Mouse (Mus musculus) liver, postnatal 0 days (tissue): ENCODE measurements around the gene Eif2b3. TPM values are rescaled to one million over a fixed set of nuclear protein-coding genes. Genes with fewer than 3 reads are reported as not detected.

Source experiments
- ATAC-seq: fragments of 200-750 bp; cut with Nextera tagmentation; 2 replicates; pipeline ENCODE4 v1.8.0; 2017; ENCODE audit warnings: mild to moderate bottlenecking, moderate library complexity
- DNase-seq: peaks from one replicate; pipeline ENCODE4 v3.0.0-alpha.2; 2016
- H3K27ac ChIP-seq: fragments of 300-500 bp; sonication (generic); 2 replicates; pipeline ENCODE4 v1.5.1; 2014; ENCODE audit warnings: antibody characterized with exemption, moderate library complexity, mild to moderate bottlenecking, low read depth
- H3K27me3 ChIP-seq: fragments of 300-500 bp; sonication (generic); 2 replicates; pipeline ENCODE4 v1.6.1; 2014; ENCODE audit warnings: low read length, control low read depth, mixed read lengths; ENCODE audit not compliant: insufficient read depth
- H3K36me3 ChIP-seq: fragments of 300-500 bp; sonication (generic); replicated peaks from 2 replicates; pipeline ENCODE4 v1.6.1; 2014; ENCODE audit warnings: mild to moderate bottlenecking, control low read depth, low read length, moderate library complexity, mixed read lengths; ENCODE audit not compliant: insufficient read depth
- H3K4me1 ChIP-seq: fragments of 300-500 bp; sonication (generic); 2 replicates; pipeline ENCODE4 v1.6.1; 2014; ENCODE audit warnings: antibody characterized with exemption, mild to moderate bottlenecking, control low read depth; ENCODE audit not compliant: insufficient read depth
- H3K4me2 ChIP-seq: fragments of 300-500 bp; sonication (generic); 2 replicates; pipeline ENCODE4 v1.6.1; 2014; ENCODE audit warnings: low read depth, mild to moderate bottlenecking, low read length, moderate library complexity, mixed read lengths
- H3K4me3 ChIP-seq: fragments of 300-500 bp; sonication (generic); 2 replicates; pipeline ENCODE4 v1.5.1; 2014; ENCODE audit warnings: low read depth, low read length
- H3K9ac ChIP-seq: fragments of 300-500 bp; sonication (generic); replicated peaks from 2 replicates; pipeline ENCODE4 v1.6.1; 2014; ENCODE audit warnings: mild to moderate bottlenecking, moderate library complexity
- H3K9me3 ChIP-seq: fragments of 300-500 bp; sonication (generic); 2 replicates; pipeline ENCODE4 v1.6.1; 2016; ENCODE audit warnings: mild to moderate bottlenecking, control low read depth, low read length, mixed read lengths
- CTCF ChIP-seq: sonication (generic); IDR thresholded peaks from 2 replicates; pipeline ENCODE4 v1.5.1; 2016; ENCODE audit warnings: antibody characterized with exemption, low read depth
- EP300 ChIP-seq: IDR thresholded peaks from 2 replicates; pipeline ENCODE4 v1.6.1; 2016; ENCODE audit warnings: antibody characterized with exemption, low read depth, mild to moderate bottlenecking
- WGBS: fragments of 180-500 bp; shearing (Covaris S2); extraction: QIAGEN DNeasy Blood & Tissue Kit; methylation state at CpG from one replicate; pipeline ENCODE4 v1.1.7; 2014; ENCODE audit not compliant: insufficient replicate concordance; 5-methylcytosine and 5-hydroxymethylcytosine counted together
- polyA plus RNA-seq: library from polyadenylated mRNA; unstranded; fragments of >200 nt; fragmentation: Nextera tagmentation; extraction: Ambion mirVana; gene quantifications from 2 replicates; pipeline ENCODE4 v1.2.1, GENCODE M21; 2015

The Eif2b3 gene
- polyA plus RNA-seq, result 18.4 and 18.5 TPM in 2 replicates

DNA sequence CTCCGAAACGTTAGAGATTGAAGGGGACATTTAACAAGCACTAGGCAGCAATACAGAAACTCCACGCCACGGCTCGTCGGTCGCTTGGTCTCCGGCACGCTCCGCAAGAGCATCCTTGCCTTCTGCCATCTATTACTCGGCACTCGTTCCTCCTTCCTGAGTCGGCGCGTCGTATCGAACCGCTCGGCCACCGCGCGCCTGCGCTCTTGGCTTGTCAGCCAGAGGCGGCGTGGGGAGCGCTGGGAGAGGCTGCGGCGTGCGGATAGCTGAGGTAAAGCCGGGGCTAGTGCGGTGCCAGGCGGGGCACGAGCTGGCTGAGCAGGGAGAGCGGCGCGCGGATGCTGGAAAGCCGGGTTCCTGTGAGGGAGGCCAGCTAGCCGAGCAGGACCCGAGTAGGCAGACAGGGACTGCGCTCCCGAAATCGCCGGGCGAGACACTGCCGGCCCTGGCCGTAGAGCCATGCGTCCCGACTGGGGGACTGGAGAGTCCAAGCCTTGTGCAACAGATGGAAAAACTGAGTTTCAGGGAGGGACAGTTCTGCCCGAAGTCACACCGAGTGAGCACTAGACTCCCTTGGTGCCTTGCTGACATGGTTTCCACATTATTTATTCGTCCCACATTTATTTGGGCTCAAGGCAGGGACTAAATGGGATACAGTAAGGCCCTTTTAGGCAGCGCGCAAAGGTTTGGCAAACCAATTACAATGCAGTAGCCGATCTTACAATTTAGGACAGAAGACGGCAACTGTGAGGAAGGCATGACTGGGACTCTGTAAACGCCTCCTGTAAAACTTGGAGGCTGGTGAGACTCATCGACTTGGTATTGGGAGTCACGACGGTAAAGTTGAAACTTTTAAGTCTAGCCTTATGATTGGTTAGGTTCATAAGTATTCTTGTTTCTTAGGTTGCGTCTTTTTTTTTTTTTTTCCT, at the start of gene Eif2b3:
TSS of gene Eif2b3 (plus strand) at position 197 of the 929 bp plus-strand sequence.
- TF ChIP-seq EP300 (no peak), CTCF (peak; percentile 29)
- Histone ChIP-seq H3K27ac (peak within 1 kb of the TSS; percentile 60), H3K9me3 (no peaks in the 10 kb centered on the region), H3K4me2 (peak within 1 kb of the TSS; percentile 75), H3K9ac (peak within 1 kb of the TSS; percentile 81), H3K36me3 (no peaks in the 10 kb centered on the region; the same call in 1 of the 2 replicates), H3K27me3 (no peaks in the 10 kb centered on the region), H3K4me3 (peak within 1 kb of the TSS; percentile 74), H3K4me1 (peaks cover 5% of the 10 kb centered on the region; the same call in 1 of the 2 replicates)
- DNase-seq, result peak; percentile 93
- WGBS, result under 1% methylated on average over 60 of the region's 61 CpGs
- peak; percentile 100 for ATAC-seq

DNA sequence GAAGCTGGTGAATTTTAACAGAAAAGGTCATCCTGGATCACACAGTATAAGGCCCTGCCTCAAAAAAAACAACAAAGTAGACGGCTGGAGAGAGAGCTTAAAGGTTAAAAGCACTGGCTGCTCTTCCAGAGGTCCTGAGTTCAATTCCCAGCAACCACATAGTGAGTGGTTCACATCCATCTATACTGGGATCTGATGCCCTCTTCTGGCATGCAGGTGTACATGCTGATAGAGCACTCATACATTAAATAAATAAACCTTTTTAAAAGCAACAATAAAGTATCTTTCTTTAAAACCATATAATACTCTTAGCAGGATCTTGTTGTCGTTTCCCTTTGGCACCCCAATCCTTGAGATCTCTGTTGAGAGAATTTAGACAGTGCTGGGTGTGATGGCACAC, 42.7 kb upstream of the Eif2b3 start:
- no peak overlapping the region for H3K9ac ChIP-seq
- no peak overlapping the region for H3K4me3 ChIP-seq
- H3K27me3 ChIP-seq, result no peaks in the 10 kb centered on the region
- no peak for ATAC-seq
- no peaks in the 10 kb centered on the region for H3K9me3 ChIP-seq
- H3K4me2 ChIP-seq, result no peak overlapping the region
- no peaks in the 10 kb centered on the region for H3K4me1 ChIP-seq
- H3K36me3 ChIP-seq, result no peaks in the 10 kb centered on the region
- no peak overlapping the region for H3K27ac ChIP-seq
- peak; percentile 28; the same call in 1 of the 2 replicates for TF ChIP-seq CTCF
- no peak for TF ChIP-seq EP300
- 50% methylated on average over 2 of the region's 2 CpGs for WGBS
- no peak for DNase-seq

DNA sequence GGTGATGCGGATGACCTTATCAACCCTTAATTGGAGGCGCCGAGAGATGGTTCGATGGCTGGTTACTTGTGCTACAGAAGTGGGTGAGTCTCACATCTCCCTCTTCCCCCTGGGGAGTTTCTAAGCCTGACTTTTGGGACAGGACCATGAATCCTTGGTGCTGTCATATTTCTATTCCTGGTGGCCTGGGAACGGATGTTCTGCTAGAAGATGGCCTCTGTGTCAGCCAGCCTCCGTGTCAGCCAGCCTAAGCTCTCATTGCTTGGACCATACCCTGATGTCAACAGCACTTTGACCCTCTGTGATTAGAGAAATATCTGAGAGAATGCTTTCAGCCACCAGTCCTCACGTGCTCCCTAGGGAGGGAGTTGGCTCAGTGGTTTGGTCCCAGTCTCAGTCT, 33.5 kb upstream of the Eif2b3 start:
- no peaks in the 10 kb centered on the region for H3K27me3 ChIP-seq
- no peak overlapping the region for H3K27ac ChIP-seq
- no peak overlapping the region for H3K9ac ChIP-seq
- no peak overlapping the region for H3K4me2 ChIP-seq
- DNase-seq, result no peak
- ATAC-seq, result no peak
- no peak overlapping the region for H3K4me3 ChIP-seq
- H3K4me1 ChIP-seq, result 0 out of 2 replicates have a peak, but pooled peaks cover 4% of the 10 kb centered on the region
- no peaks in the 10 kb centered on the region for H3K9me3 ChIP-seq
- 82% methylated on average over 7 of the region's 7 CpGs for WGBS
- peaks cover 16% of the 10 kb centered on the region for H3K36me3 ChIP-seq
- TF ChIP-seq EP300, result no peak
- TF ChIP-seq CTCF, result no peak

DNA sequence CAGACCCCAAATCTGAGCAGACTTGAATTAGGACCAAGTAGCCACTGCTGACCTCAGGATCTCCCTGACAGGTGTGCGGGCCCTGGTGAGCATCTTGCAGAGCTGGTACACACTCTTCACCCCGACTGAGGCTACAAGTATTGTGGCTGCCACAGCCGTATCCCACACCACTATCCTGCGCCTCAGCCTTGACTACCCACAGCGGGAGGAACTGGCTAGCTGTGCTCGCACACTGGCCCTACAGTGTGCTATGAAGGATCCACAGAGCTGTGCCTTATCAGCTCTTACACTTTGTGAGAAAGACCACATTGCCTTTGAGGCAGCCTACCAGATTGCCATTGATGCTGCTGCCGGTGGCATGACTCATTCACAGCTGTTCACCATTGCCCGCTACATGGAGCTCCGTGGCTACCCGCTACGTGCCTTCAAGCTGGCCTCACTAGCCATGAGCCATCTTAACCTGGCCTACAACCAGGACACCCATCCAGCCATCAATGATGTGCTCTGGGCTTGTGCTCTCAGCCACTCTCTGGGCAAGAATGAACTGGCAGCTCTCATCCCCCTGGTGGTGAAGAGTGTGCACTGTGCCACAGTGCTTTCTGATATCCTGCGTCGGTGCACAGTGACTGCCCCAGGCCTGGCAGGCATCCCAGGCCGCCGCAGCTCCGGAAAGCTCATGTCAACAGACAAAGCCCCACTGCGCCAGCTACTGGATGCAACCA, 32.6 kb upstream of the Eif2b3 start:
- ATAC-seq, result peak; percentile 87
- H3K27ac ChIP-seq, result no peak overlapping the region
- H3K9ac ChIP-seq, result no peak overlapping the region
- no peaks in the 10 kb centered on the region for H3K27me3 ChIP-seq
- no peak overlapping the region for H3K4me3 ChIP-seq
- WGBS, result 55% methylated on average over 17 of the region's 17 CpGs
- no peak overlapping the region for H3K4me2 ChIP-seq
- H3K9me3 ChIP-seq, result no peaks in the 10 kb centered on the region
- DNase-seq, result peak; percentile 85
- no peak for TF ChIP-seq EP300
- peak; percentile 87 for TF ChIP-seq CTCF
- H3K36me3 ChIP-seq, result peaks cover 25% of the 10 kb centered on the region
- H3K4me1 ChIP-seq, result 0 out of 2 replicates have a peak, but pooled peaks cover 4% of the 10 kb centered on the region

DNA sequence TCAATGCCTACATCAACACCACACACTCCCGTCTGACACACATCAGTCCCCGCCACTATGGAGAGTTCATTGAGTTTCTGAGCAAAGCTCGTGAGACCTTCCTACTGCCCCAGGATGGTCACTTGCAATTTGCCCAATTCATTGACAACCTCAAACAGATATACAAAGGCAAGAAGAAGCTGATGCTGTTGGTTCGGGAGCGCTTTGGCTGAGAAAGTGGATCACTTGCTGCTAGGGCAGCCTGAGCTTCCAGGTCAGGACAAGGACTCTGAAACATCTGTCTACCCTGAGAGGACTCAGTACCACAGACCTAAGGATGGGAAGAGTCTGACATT, 32.1 kb upstream of the Eif2b3 start:
- no peak for DNase-seq
- Histone ChIP-seq H3K27me3 (no peaks in the 10 kb centered on the region), H3K27ac (no peak overlapping the region), H3K9me3 (no peaks in the 10 kb centered on the region), H3K9ac (no peak overlapping the region), H3K36me3 (peaks cover 28% of the 10 kb centered on the region), H3K4me3 (no peak overlapping the region), H3K4me2 (no peak overlapping the region), H3K4me1 (0 out of 2 replicates have a peak, but pooled peaks cover 4% of the 10 kb centered on the region)
- ATAC-seq, result no peak
- no peak for TF ChIP-seq EP300
- no peak for TF ChIP-seq CTCF
- WGBS, result 64% methylated on average over 5 of the region's 5 CpGs

DNA sequence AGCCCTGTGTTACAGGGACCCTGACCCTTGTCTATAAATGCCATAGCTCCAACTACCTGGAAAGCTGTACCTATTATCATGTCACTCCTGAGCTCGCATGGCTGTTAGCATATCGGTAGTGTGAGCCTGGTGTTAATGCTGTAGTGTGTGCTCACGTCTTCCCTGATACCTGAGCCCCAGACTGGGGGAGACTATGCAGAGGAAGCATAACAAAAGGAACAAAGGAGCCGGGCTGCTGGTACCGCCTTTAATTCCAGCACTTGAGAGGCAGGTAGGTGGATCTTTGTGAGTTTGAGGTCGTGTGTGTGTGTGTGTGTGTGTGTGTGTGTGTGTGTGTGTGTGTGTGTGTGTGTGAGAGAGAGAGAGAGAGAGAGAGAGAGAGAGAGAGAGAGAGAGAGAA, 29.5 kb upstream of the Eif2b3 start:
- no peak overlapping the region for H3K9ac ChIP-seq
- H3K4me1 ChIP-seq, result peaks cover 15% of the 10 kb centered on the region
- no peak overlapping the region for H3K27ac ChIP-seq
- WGBS, result 89% methylated on average over 6 of the region's 6 CpGs
- H3K36me3 ChIP-seq, result peaks cover 34% of the 10 kb centered on the region
- no peak overlapping the region for H3K4me2 ChIP-seq
- H3K4me3 ChIP-seq, result no peak overlapping the region
- TF ChIP-seq EP300, result no peak
- no peak for TF ChIP-seq CTCF
- no peaks in the 10 kb centered on the region for H3K9me3 ChIP-seq
- DNase-seq, result no peak
- ATAC-seq, result no peak
- no peaks in the 10 kb centered on the region for H3K27me3 ChIP-seq
